Mouse (Mus musculus): ENCODE measurements around the gene Ptchd4.

DNA sequence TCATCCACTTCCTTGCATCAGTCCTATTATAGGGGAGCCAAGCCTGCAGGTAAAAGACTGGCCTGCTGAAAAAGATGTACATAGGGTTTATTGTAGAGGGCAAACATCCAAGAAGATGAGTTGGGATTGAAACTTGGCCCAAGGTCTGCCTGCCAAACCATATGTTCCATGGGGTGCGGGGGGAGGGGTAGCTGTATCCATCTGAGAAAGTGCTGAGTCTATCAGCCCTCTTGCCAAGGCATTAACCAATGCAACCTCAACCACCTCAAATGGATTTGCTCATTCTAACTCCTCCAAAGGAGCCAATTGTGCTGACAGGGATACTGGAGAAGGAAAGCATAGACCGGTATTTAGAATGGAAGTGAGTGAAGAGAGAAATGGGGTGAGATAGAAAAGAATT lies 136.5 kb downstream of the Ptchd4 start:
- TF ChIP-seq ZC3H11A (IDR thresholded peaks at IDR 0.05; ENCODE audit: borderline replicate concordance, low read depth, low read length), result no peak
- TF ChIP-seq CHD2 (IDR thresholded peaks at IDR 0.05; ENCODE audit: low read depth, low read length), result no peak
- no peak for TF ChIP-seq MAFK (IDR thresholded peaks at IDR 0.05; ENCODE audit: insufficient read depth, low read depth, low read length)
